Mouse (Mus musculus): ENCODE measurements around the gene Flvcr2. TPM values are rescaled to one million over a fixed set of nuclear protein-coding genes. Genes with fewer than 3 reads are reported as not detected.
"Not testable (repeated sequence)": the region's sequence is repeated elsewhere in the genome, so short reads cannot be mapped to it uniquely, and the experiment has no call there.

Flvcr2 gene
- 1 to 10 TPM; 2.5 to 3.0 TPM for total RNA-seq (2021)

GRCm38 (mm10) chr12:85745827-85746695 is at the start of gene Flvcr2:
Flvcr2 (plus strand) TSS chr12:85746539.
- DNase-seq (ENCODE audit: extremely low spot score in 1 of 2, low spot score in 1 of 2) = peak; percentile 42 to 67

GRCm38 (mm10) chr12:85698179-85698578 is 48.2 kb upstream of the Flvcr2 start:
- not testable (repeated sequence) for DNase-seq (ENCODE audit: extremely low spot score in 1 of 2, low spot score in 1 of 2)

- no peak for DNase-seq (ENCODE audit: extremely low spot score in 1 of 2, low spot score in 1 of 2)
These were observed 46.0 kb upstream of the Flvcr2 start for GRCm38 (mm10) chr12:85700191-85700841.

- no peak for DNase-seq (ENCODE audit: extremely low spot score in 1 of 2, low spot score in 1 of 2)
These were observed 45.5 kb upstream of the Flvcr2 start for GRCm38 (mm10) chr12:85700842-85701223.

- DNase-seq (ENCODE audit: extremely low spot score in 1 of 2, low spot score in 1 of 2) = no peak
These were observed 43.9 kb upstream of the Flvcr2 start for GRCm38 (mm10) chr12:85702166-85703055.

- DNase-seq (ENCODE audit: extremely low spot score in 1 of 2, low spot score in 1 of 2) = peak; percentile 13 to 14
These were observed 42.8 kb upstream of the Flvcr2 start for GRCm38 (mm10) chr12:85703507-85703906.

- no peak for DNase-seq (ENCODE audit: extremely low spot score in 1 of 2, low spot score in 1 of 2)
These were observed 41.8 kb upstream of the Flvcr2 start for GRCm38 (mm10) chr12:85704566-85704965.

GRCm38 (mm10) chr12:85705002-85705830 is 41.1 kb upstream of the Flvcr2 start:
- DNase-seq (ENCODE audit: extremely low spot score in 1 of 2, low spot score in 1 of 2) = peak; percentile 15 to 24

- no peak for DNase-seq (ENCODE audit: extremely low spot score in 1 of 2, low spot score in 1 of 2)
These were observed 40.4 kb upstream of the Flvcr2 start for GRCm38 (mm10) chr12:85705831-85706530.

- DNase-seq (ENCODE audit: extremely low spot score in 1 of 2, low spot score in 1 of 2) = no peak
These were observed 39.4 kb upstream of the Flvcr2 start for GRCm38 (mm10) chr12:85706906-85707305.

GRCm38 (mm10) chr12:85707391-85707790 is 38.9 kb upstream of the Flvcr2 start:
- DNase-seq (ENCODE audit: extremely low spot score in 1 of 2, low spot score in 1 of 2) = no peak

- no peak for DNase-seq (ENCODE audit: extremely low spot score in 1 of 2, low spot score in 1 of 2)
These were observed 37.8 kb upstream of the Flvcr2 start for GRCm38 (mm10) chr12:85708556-85708955.

GRCm38 (mm10) chr12:85710695-85711094 is 35.6 kb upstream of the Flvcr2 start:
- DNase-seq (ENCODE audit: extremely low spot score in 1 of 2, low spot score in 1 of 2) = no peak

GRCm38 (mm10) chr12:85712587-85712986 is 33.8 kb upstream of the Flvcr2 start:
- DNase-seq (ENCODE audit: extremely low spot score in 1 of 2, low spot score in 1 of 2) = no peak

- no peak for DNase-seq (ENCODE audit: extremely low spot score in 1 of 2, low spot score in 1 of 2)
These were observed 32.2 kb upstream of the Flvcr2 start for GRCm38 (mm10) chr12:85714126-85714525.

GRCm38 (mm10) chr12:85725306-85725705 is 21.0 kb upstream of the Flvcr2 start:
- no peak for DNase-seq (ENCODE audit: extremely low spot score in 1 of 2, low spot score in 1 of 2)

GRCm38 (mm10) chr12:85726729-85727397 is 19.5 kb upstream of the Flvcr2 start:
- no peak for DNase-seq (ENCODE audit: extremely low spot score in 1 of 2, low spot score in 1 of 2)

GRCm38 (mm10) chr12:85728181-85728580 is 18.2 kb upstream of the Flvcr2 start:
- no peak for DNase-seq (ENCODE audit: extremely low spot score in 1 of 2, low spot score in 1 of 2)
